Mouse (Mus musculus) lung, postnatal 0 days (tissue): ENCODE data around the gene Col4a1.

Experiments
- CTCF ChIP-seq: IDR thresholded peaks from 2 replicates; pipeline ENCODE4 v1.5.1; 2016; ENCODE audit warnings: antibody characterized with exemption, mild to moderate bottlenecking
- EP300 ChIP-seq: IDR thresholded peaks from 2 replicates; pipeline ENCODE4 v1.6.1; 2016; ENCODE audit warnings: antibody characterized with exemption, mild to moderate bottlenecking, control low read depth

GRCm38 (mm10) chr8:11352514-11352913 lies 39.9 kb upstream of the Col4a1 start:
- TF ChIP-seq CTCF (no peak), EP300 (no peak)
